Mouse (Mus musculus) neural tube, embryonic 15.5 days (tissue): ENCODE data around the gene Rfx7. TPM values are rescaled to one million over a fixed set of nuclear protein-coding genes. Genes with fewer than 3 reads are reported as not detected.

Source experiments
- ATAC-seq: fragments of 200-750 bp; cut with Nextera tagmentation; 2 replicates; pipeline ENCODE4 v1.8.0; 2017; ENCODE audit warnings: mild to moderate bottlenecking, moderate TSS enrichment, moderate library complexity; ENCODE audit not compliant: low FRiP score
- H3K27ac ChIP-seq: fragments of 300-500 bp; sonication (generic); replicated peaks from 2 replicates; pipeline ENCODE4 v1.5.1; 2015; ENCODE audit warnings: mild to moderate bottlenecking, inconsistent platforms
- H3K27me3 ChIP-seq: fragments of 300-500 bp; sonication (generic); replicated peaks from 2 replicates; pipeline ENCODE4 v1.6.1; 2015; ENCODE audit warnings: inconsistent platforms
- H3K36me3 ChIP-seq: fragments of 300-500 bp; sonication (generic); 2 replicates; pipeline ENCODE4 v1.6.1; 2015; ENCODE audit warnings: inconsistent platforms
- H3K4me1 ChIP-seq: fragments of 300-500 bp; sonication (generic); 2 replicates; pipeline ENCODE4 v1.6.1; 2015; ENCODE audit warnings: inconsistent platforms
- H3K4me2 ChIP-seq: fragments of 300-500 bp; sonication (generic); 2 replicates; pipeline ENCODE4 v1.6.1; 2015; ENCODE audit warnings: inconsistent platforms, mild to moderate bottlenecking, moderate library complexity
- H3K4me3 ChIP-seq: fragments of 300-500 bp; sonication (generic); replicated peaks from 2 replicates; pipeline ENCODE4 v1.5.1; 2015; ENCODE audit warnings: mild to moderate bottlenecking, inconsistent platforms
- H3K9ac ChIP-seq: fragments of 300-500 bp; sonication (generic); replicated peaks from 2 replicates; pipeline ENCODE4 v1.6.1; 2015; ENCODE audit warnings: mild to moderate bottlenecking, inconsistent platforms
- H3K9me3 ChIP-seq: fragments of 300-500 bp; sonication (generic); replicated peaks from 2 replicates; pipeline ENCODE4 v1.6.1; 2016; ENCODE audit warnings: inconsistent platforms
- WGBS: fragments of 180-500 bp; shearing (Covaris S2); methylation state at CpG from one replicate; pipeline ENCODE4 v1.1.7; 2015; ENCODE audit warnings: mixed read lengths; 5-methylcytosine and 5-hydroxymethylcytosine counted together
- microRNA-seq: library from miRNA; unstranded; fragments of <30 nt; microRNA quantifications from one replicate; pipeline ENCODE4, GENCODE M21; 2017
- polyA plus RNA-seq: library from polyadenylated mRNA; unstranded; fragments of >200 nt; fragmentation: Nextera tagmentation; extraction: Ambion mirVana; gene quantifications from 2 replicates; pipeline ENCODE4 v1.2.1, GENCODE M21; 2015

Rfx7 gene
- polyA plus RNA-seq, 1 experiment from 2014 or later: 13.7 TPM

GRCm38 (mm10) chr9:72669383-72669782 lies 137.3 kb downstream of the Rfx7 start:
- H3K36me3 ChIP-seq: peaks cover 33% of the 10 kb centered on the region
- 76% methylated on average over 7 of the region's 7 CpGs for whole genome bisulfite sequencing

GRCm38 (mm10) chr9:72672361-72672760 lies 140.3 kb downstream of the Rfx7 start:
- no peaks in the 10 kb centered on the region for H3K9me3 ChIP-seq
- peaks cover 26% of the 10 kb centered on the region for H3K4me1 ChIP-seq
- no peaks in the 10 kb centered on the region for H3K27me3 ChIP-seq
- no peak overlapping the region for H3K27ac ChIP-seq
- ATAC-seq: no peak; the same call in 1 of the 2 replicates
- no peak overlapping the region for H3K4me2 ChIP-seq
- H3K9ac ChIP-seq: no peak overlapping the region
- H3K4me3 ChIP-seq: no peak overlapping the region
- WGBS: 29% methylated on average over 2 of the region's 2 CpGs
- peaks cover 49% of the 10 kb centered on the region for H3K36me3 ChIP-seq

More at GRCm38 (mm10) chr9:72669383-72669782, 137.3 kb downstream of the Rfx7 start:
- Histone ChIP-seq H3K9me3 (no peaks in the 10 kb centered on the region), H3K4me3 (no peak overlapping the region), H3K4me1 (peaks cover 52% of the 10 kb centered on the region), H3K4me2 (no peak overlapping the region), H3K9ac (no peak overlapping the region), H3K27me3 (no peaks in the 10 kb centered on the region), H3K27ac (no peak overlapping the region)
- ATAC-seq: no peak

Small RNA genes within 50 kb of the gene (microRNA-seq; reads per million reads assigned to microRNA genes)
- not detected for gene Gm28010

Other genes with a start within 250 kb of the Rfx7 start
- 6.4 and 13.2 TPM in 2 replicates for gene Mns1, start 94.2 kb upstream of the Rfx7 start, polyA plus RNA-seq
- gene Tex9, start 40.0 kb upstream of the Rfx7 start, polyA plus RNA-seq: 26.8 and 36.0 TPM in 2 replicates
- 375 and 397 TPM in 2 replicates for gene Nedd4, start 130.1 kb downstream of the Rfx7 start, polyA plus RNA-seq